Mouse (Mus musculus): ENCODE measurements around the gene Lcn10. TPM values are rescaled to one million over a fixed set of nuclear protein-coding genes. Genes with fewer than 3 reads are reported as not detected.

The Lcn10 gene
- polyA plus RNA-seq (2015; fragmentation: Nextera tagmentation; extraction: Ambion mirVana): not detected in 2 replicates

DNA sequence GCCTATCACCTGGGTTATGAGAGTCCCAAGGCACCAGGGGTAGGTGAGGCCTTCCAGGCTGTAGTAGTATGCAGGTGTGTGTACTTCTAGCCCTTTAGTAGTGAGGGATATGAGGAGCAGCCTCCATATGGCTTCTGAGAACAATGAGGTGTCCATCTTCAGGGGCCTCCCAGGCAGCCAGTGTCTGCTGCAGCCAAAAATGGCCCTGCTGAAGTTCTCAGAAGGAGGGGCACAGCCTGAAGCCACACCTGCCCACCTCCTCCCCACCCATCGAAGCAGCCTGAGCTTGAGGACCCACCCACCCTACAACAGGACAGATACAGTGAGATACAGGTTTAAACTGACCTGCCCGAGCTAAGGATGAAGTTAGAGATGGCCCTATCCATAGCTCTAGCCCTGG lies at the start of gene Lcn10:
Gene Lcn10 (plus strand): TSS at position 301 of the 400 bp plus-strand sequence.
- Histone ChIP-seq H3K4me1 (replicated peaks) (no peaks in the 10 kb centered on the region), H3K36me3 (no peaks in the 10 kb centered on the region), H3K9me3 (replicated peaks) (no peaks in the 10 kb centered on the region), H3K4me3 (no peak within 1 kb of the TSS), H3K27ac (no peak within 1 kb of the TSS), H3K9ac (no peak within 1 kb of the TSS), H3K27me3 (no peaks in the 10 kb centered on the region; the same call in 1 of the 2 replicates), H3K4me2 (no peak within 1 kb of the TSS)
- WGBS: 55% methylated on average over 2 of the region's 2 CpGs
- ATAC-seq (replicated peaks; ENCODE audit: insufficient number of reproducible peaks, insufficient read depth, low FRiP score, low read depth): no peak; the same call in 1 of the 2 replicates

DNA sequence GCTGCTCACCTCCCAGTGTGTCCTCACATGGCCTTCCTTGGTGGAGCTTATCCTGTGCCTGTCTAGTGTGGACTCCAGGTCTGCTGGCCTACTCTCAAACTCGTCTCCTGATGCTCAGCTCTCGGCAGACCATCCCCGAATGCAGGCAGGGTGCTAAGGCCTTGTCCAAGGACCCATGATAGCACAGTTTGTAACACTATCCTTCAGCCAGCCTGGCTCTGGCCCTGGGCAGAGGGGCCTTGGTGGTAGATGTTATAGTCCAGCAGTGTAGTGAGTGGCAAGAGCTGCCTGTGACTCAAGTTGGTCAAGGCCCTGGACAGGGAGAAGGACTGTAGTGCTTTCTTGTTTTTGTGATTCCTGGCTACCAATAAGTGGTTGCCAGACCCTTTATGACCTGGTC lies 48.9 kb upstream of the Lcn10 start:
- Histone ChIP-seq H3K9ac (no peak overlapping the region), H3K36me3 (no peaks in the 10 kb centered on the region), H3K27ac (no peak overlapping the region), H3K27me3 (no peaks in the 10 kb centered on the region), H3K4me1 (replicated peaks) (no peaks in the 10 kb centered on the region), H3K4me2 (no peak overlapping the region), H3K9me3 (replicated peaks) (no peaks in the 10 kb centered on the region), H3K4me3 (no peak overlapping the region)
- 73% methylated on average over 3 of the region's 3 CpGs for WGBS
- no peak for ATAC-seq (replicated peaks; ENCODE audit: insufficient number of reproducible peaks, insufficient read depth, low FRiP score, low read depth)

DNA sequence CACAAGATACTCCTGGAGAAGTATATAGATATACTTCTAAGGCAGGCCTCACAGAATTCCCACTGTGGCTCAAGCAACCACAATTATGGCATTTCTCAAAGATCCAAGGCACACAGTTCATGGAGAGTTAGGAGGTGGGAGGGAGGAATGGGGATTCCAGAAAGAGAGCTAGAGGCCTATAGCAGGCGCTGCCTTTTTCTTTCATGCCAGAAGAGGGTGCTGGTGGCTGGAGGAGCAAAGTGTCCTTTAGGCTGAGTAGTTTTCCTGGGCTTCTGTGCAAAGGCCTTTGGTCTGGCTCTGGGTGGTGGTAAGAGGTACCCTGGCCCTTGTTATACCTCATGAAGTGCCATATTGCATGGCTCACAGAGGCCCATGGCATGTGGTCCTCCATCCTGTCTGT lies 48.5 kb upstream of the Lcn10 start:
- ATAC-seq (replicated peaks; ENCODE audit: insufficient number of reproducible peaks, insufficient read depth, low FRiP score, low read depth): no peak

DNA sequence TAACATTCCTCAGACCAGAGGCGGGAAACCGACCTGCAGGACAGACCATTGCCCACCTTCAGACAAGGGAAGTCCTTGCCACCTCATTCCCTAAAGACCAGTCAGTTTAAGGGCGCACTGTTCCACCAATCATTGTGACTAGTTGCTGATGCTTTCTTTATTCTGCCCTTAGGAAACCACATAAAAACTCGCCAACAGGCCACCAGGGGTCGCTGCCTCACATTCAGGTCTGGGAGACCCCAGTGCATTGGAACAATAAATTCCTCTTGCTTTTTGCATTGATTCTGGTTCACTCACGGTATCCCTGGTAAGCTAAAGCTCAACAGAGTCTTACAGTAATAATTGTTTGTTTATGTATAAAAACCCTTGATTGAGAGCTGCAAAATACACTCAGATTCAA lies 42.6 kb upstream of the Lcn10 start:
- Histone ChIP-seq H3K36me3 (no peaks in the 10 kb centered on the region), H3K4me3 (no peak overlapping the region), H3K9me3 (replicated peaks) (no peaks in the 10 kb centered on the region), H3K4me1 (replicated peaks) (no peaks in the 10 kb centered on the region), H3K27ac (no peak overlapping the region), H3K27me3 (no peaks in the 10 kb centered on the region), H3K9ac (no peak overlapping the region), H3K4me2 (no peak overlapping the region)
- WGBS: 14% methylated on average over 6 of the region's 6 CpGs
- no peak for ATAC-seq (replicated peaks; ENCODE audit: insufficient number of reproducible peaks, insufficient read depth, low FRiP score, low read depth)

More for the DNA sequence above, 48.5 kb upstream of the Lcn10 start:
- no peaks in the 10 kb centered on the region for H3K36me3 ChIP-seq
- no peaks in the 10 kb centered on the region for H3K4me1 ChIP-seq (replicated peaks)
- no peak overlapping the region for H3K4me2 ChIP-seq
- WGBS: 77% methylated on average over 1 of the region's 1 CpGs
- H3K27ac ChIP-seq: no peak overlapping the region
- no peaks in the 10 kb centered on the region for H3K9me3 ChIP-seq (replicated peaks)
- no peak overlapping the region for H3K4me3 ChIP-seq
- no peaks in the 10 kb centered on the region for H3K27me3 ChIP-seq
- no peak overlapping the region for H3K9ac ChIP-seq

DNA sequence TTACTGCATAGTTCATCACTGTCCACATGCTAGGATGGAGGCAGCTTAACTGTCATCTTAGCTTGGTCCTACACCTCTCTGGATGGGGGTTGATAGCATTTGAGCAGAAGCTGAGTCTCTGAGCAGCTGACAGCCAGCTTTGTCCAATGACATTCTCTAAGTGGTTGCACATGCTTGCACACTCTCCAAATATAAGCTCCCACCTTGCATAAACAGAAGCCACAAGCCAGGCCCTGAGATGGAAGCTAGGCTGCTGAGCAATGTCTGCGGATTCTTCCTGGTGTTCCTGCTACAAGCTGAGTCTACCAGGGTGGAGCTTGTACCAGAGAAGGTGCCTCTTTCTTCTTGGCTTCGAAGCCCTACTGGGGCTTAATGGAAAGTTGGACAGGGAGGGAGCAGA lies 29.6 kb upstream of the Lcn10 start, which contains the start of gene Lcn8:
Gene Lcn8 (plus strand): TSS at position 219 of the 400 bp plus-strand sequence.
- H3K27me3 ChIP-seq: 0 out of 2 replicates have a peak, but pooled peaks cover 18% of the 10 kb centered on the region
- no peaks in the 10 kb centered on the region for H3K4me1 ChIP-seq (replicated peaks)
- H3K9me3 ChIP-seq (replicated peaks): no peaks in the 10 kb centered on the region
- H3K4me2 ChIP-seq: no peak within 1 kb of the TSS
- 77% methylated on average over 2 of the region's 2 CpGs for WGBS
- no peak within 1 kb of the TSS for H3K27ac ChIP-seq
- H3K4me3 ChIP-seq: no peak within 1 kb of the TSS
- no peak for ATAC-seq (replicated peaks; ENCODE audit: insufficient number of reproducible peaks, insufficient read depth, low FRiP score, low read depth)
- no peaks in the 10 kb centered on the region for H3K36me3 ChIP-seq
- no peak within 1 kb of the TSS for H3K9ac ChIP-seq

DNA sequence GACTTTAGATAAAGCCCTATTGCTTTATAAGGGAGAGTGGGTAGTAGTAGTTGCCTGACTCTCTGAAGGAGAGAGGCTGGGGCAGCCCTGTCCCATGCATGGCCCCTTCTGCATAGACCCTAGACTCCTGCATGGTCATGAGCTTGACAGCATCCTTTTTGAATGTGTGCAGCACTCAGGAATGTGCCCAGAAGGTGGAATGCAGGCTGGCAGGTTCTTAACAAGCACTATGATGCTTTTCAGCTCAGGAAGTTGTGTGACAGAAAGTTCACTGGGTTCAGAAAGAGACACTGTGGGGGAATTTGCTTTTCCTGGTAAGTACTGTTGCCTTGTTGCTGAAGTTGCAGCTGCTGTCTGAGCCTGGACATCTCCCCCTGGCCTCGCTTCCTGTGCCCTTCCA lies 28.0 kb upstream of the Lcn10 start:
- no peaks in the 10 kb centered on the region for H3K36me3 ChIP-seq
- H3K4me2 ChIP-seq: no peak overlapping the region
- no peaks in the 10 kb centered on the region for H3K4me1 ChIP-seq (replicated peaks)
- no peak overlapping the region for H3K27ac ChIP-seq
- H3K9ac ChIP-seq: no peak overlapping the region
- 0 out of 2 replicates have a peak, but pooled peaks cover 18% of the 10 kb centered on the region for H3K27me3 ChIP-seq
- 42% methylated on average over 1 of the region's 1 CpGs for WGBS
- H3K9me3 ChIP-seq (replicated peaks): no peaks in the 10 kb centered on the region
- no peak overlapping the region for H3K4me3 ChIP-seq
- no peak for ATAC-seq (replicated peaks; ENCODE audit: insufficient number of reproducible peaks, insufficient read depth, low FRiP score, low read depth)

DNA sequence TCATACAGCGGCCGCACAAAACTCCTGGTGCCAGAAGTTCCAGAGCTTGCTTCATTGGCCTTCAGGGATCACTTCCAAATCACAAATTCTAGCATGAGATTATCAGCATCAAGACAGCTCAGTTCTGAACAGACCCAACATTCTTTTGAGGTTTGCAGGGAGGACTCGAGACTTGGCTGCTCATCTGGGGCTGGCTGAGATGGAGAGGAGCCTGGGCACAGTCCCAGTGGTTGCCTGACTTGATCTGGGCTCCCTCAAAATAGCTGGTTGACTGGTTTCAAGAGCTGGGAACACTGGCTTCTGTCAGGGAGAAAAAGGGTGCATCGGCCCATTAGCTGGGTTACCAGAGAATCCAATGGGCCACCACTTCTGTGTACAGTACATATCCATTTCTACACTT lies 25.8 kb upstream of the Lcn10 start:
- H3K9ac ChIP-seq: no peak overlapping the region
- no peaks in the 10 kb centered on the region for H3K4me1 ChIP-seq (replicated peaks)
- WGBS: 72% methylated on average over 4 of the region's 4 CpGs
- 0 out of 2 replicates have a peak, but pooled peaks cover 18% of the 10 kb centered on the region for H3K27me3 ChIP-seq
- H3K27ac ChIP-seq: no peak overlapping the region
- no peaks in the 10 kb centered on the region for H3K36me3 ChIP-seq
- no peak for ATAC-seq (replicated peaks; ENCODE audit: insufficient number of reproducible peaks, insufficient read depth, low FRiP score, low read depth)
- H3K4me3 ChIP-seq: no peak overlapping the region
- no peak overlapping the region for H3K4me2 ChIP-seq
- no peaks in the 10 kb centered on the region for H3K9me3 ChIP-seq (replicated peaks)

DNA sequence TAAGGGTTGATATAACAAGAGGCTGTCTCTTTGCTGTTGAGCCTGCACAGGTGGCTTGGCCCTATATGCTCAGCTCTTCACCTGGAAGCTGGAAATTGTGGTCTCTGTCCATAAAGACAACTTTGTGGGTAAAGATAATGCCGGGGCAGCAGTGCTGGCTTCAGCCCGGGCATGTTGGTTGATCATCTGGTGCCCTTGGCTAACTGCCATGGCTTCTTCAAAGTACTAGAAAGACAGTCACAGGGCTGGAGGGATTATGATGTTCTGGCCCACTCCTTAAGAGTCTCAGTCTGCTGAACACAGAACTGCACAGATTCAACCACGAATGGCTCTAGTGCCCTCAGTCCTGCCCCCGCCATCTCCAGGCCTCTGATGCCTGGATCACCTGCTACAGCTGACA lies 25.3 kb upstream of the Lcn10 start:
- H3K4me3 ChIP-seq: no peak overlapping the region
- no peaks in the 10 kb centered on the region for H3K9me3 ChIP-seq (replicated peaks)
- 0 out of 2 replicates have a peak, but pooled peaks cover 18% of the 10 kb centered on the region for H3K27me3 ChIP-seq
- H3K4me1 ChIP-seq (replicated peaks): no peaks in the 10 kb centered on the region
- no peak overlapping the region for H3K4me2 ChIP-seq
- no peak overlapping the region for H3K9ac ChIP-seq
- no peak for ATAC-seq (replicated peaks; ENCODE audit: insufficient number of reproducible peaks, insufficient read depth, low FRiP score, low read depth)
- no peak overlapping the region for H3K27ac ChIP-seq
- no peaks in the 10 kb centered on the region for H3K36me3 ChIP-seq
- 67% methylated on average over 4 of the region's 4 CpGs for WGBS

DNA sequence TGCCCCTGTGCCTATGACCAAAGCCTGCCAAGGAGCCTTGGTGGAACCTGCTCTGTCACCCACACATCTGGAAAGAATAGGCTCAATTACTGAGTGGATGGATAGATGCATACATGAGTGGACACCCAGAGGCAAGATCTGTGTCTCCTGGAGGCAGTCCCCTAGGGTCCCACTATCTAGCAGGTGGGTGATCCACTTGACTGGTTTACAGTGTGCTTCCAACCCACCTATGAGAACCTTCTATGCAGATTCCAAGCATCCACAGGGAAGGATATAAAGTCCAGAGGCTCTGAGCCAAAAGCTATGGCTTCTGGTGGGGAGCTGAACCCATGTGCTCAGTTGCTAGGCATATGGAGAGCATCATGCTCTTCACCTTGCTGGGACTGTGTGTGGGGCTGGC lies 24.9 kb upstream of the Lcn10 start, which contains the start of gene Lcn5:
Gene Lcn5 (plus strand): TSS at position 301 of the 400 bp plus-strand sequence.
- no peaks in the 10 kb centered on the region for H3K36me3 ChIP-seq
- H3K4me1 ChIP-seq (replicated peaks): no peaks in the 10 kb centered on the region
- H3K9ac ChIP-seq: no peak within 1 kb of the TSS
- ATAC-seq (replicated peaks; ENCODE audit: insufficient number of reproducible peaks, insufficient read depth, low FRiP score, low read depth): no peak
- H3K4me2 ChIP-seq: no peak within 1 kb of the TSS
- H3K27ac ChIP-seq: no peak within 1 kb of the TSS
- no peaks in the 10 kb centered on the region for H3K9me3 ChIP-seq (replicated peaks)
- H3K4me3 ChIP-seq: no peak within 1 kb of the TSS
- 0 out of 2 replicates have a peak, but pooled peaks cover 18% of the 10 kb centered on the region for H3K27me3 ChIP-seq

DNA sequence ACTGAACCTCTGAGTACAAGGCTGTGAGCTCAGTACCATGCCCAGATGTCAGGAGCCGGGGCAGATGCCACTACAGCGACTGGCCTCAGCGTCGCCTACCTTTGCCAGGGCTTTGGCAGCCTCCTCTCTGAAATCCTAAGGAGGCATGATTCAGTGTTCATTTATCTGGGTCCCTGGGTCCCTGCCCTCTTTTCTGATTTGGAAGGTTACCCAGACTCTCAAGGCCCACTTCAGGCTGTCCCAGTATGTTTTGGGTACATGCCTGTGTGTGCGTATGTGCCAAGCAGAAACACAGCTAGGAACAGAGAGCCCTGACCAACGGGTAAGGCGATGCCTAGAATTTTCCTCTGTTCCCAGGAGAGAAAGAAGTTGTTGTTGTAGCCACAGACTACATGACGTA lies 22.2 kb upstream of the Lcn10 start:
- H3K4me3 ChIP-seq: no peak overlapping the region
- no peaks in the 10 kb centered on the region for H3K36me3 ChIP-seq
- no peak overlapping the region for H3K9ac ChIP-seq
- H3K9me3 ChIP-seq (replicated peaks): no peaks in the 10 kb centered on the region
- 83% methylated on average over 8 of the region's 8 CpGs for WGBS
- ATAC-seq (replicated peaks; ENCODE audit: insufficient number of reproducible peaks, insufficient read depth, low FRiP score, low read depth): no peak
- H3K27ac ChIP-seq: no peak overlapping the region
- no peak overlapping the region for H3K4me2 ChIP-seq
- peaks cover 8% of the 10 kb centered on the region; the same call in 1 of the 2 replicates for H3K27me3 ChIP-seq
- no peaks in the 10 kb centered on the region for H3K4me1 ChIP-seq (replicated peaks)

DNA sequence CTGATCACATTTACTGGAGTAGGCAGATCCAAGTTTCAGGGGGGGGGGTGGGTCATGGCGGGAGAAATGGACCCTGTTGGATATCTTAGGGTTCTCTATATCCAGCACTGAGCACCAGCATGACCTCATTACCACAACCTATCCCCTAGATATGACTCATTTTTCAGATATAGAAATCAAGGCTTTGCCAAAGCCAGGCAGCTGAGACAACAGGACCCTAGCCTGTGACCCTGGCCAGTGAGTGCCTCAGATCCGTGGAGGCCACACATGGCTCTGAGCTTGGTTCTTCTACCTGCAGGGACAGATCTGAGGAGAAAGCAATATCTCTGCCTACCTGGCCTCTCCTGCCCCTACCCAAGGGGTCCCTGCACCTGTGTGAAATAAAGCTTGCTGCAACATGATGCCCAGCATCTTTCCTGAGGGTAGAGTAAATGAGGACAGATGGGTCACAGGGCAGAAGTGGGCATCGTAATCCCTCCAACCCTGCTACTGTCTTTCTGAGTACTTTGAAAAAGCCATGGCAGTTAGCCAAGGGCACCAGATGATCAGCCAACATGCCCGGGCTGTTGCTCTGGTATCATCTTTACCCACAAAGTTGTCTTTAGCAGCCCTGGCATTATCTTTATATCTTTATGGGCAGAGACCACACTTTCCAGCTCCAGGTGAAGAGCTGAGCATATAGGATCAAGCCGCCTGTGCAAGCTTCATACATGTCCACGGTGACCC lies 21.1 kb upstream of the Lcn10 start:
- Histone ChIP-seq H3K36me3 (no peaks in the 10 kb centered on the region), H3K4me3 (no peak overlapping the region), H3K4me2 (no peak overlapping the region), H3K27ac (no peak overlapping the region), H3K9me3 (replicated peaks) (no peaks in the 10 kb centered on the region), H3K27me3 (peaks cover 3% of the 10 kb centered on the region; the same call in 1 of the 2 replicates), H3K9ac (no peak overlapping the region), H3K4me1 (replicated peaks) (no peaks in the 10 kb centered on the region)
- no peak for ATAC-seq (replicated peaks; ENCODE audit: insufficient number of reproducible peaks, insufficient read depth, low FRiP score, low read depth)
- 76% methylated on average over 6 of the region's 6 CpGs for WGBS

DNA sequence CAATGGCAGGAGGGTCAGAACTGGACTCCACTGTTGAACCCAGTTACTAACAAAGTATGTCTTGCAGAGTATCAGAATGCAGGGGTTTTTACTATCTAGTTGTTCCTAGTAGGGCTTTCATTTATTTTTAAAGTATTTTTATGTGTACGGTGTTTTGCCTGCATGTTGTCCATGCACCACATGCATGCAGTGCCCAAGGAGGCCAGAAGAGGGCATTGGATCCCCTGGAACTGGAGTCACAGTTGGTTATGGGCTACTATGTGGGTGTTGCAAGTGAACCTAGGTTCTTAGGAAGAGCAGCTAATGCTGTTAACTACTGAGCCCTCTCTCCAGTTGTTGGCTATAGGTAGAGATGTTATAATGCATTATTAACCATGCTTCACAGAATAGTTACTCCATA lies 19.0 kb upstream of the Lcn10 start:
- H3K9ac ChIP-seq: no peak overlapping the region
- no peak overlapping the region for H3K27ac ChIP-seq
- no peak overlapping the region for H3K4me3 ChIP-seq
- no peaks in the 10 kb centered on the region for H3K9me3 ChIP-seq (replicated peaks)
- WGBS: 48% methylated on average over 1 of the region's 1 CpGs
- no peaks in the 10 kb centered on the region for H3K4me1 ChIP-seq (replicated peaks)
- H3K4me2 ChIP-seq: no peak overlapping the region
- H3K36me3 ChIP-seq: no peaks in the 10 kb centered on the region
- H3K27me3 ChIP-seq: peaks cover 3% of the 10 kb centered on the region; the same call in 1 of the 2 replicates
- ATAC-seq (replicated peaks; ENCODE audit: insufficient number of reproducible peaks, insufficient read depth, low FRiP score, low read depth): no peak

Data from heart, embryonic 15.5 days (tissue).